Mouse (Mus musculus): ENCODE results near the gene Mn1.

Gene Mn1

GRCm38 (mm10) chr5:111489022-111489616 lies 72.0 kb downstream of the Mn1 start:
- no peak for DNase-seq (ENCODE audit: low read depth)

- no peak for DNase-seq (ENCODE audit: low read depth)
Observed at GRCm38 (mm10) chr5:111490599-111490998, 73.4 kb downstream of the Mn1 start.

DNA sequence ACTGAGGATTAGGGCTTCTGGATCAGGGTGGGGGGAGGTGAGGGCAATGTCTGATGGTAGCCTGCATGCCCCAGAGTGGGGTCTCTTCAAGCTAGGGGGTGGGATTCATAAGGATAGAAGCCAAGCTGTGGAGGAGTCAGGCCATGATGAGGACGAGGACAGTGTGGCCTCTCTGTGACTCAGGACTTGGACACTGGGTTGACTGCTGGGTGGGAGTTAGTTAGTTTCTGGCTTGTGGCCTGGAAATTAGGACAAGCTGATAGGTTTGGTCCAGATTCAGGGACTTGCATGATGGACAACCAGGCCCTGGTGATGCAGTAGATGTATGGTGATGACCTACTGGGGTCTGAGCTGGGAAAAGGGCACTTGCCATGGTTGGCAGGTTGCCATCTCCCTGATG lies 74.3 kb downstream of the Mn1 start:
- DNase-seq (ENCODE audit: low read depth), result no peak

- DNase-seq (ENCODE audit: low read depth), result no peak
Observed at GRCm38 (mm10) chr5:111500036-111500435, 82.9 kb downstream of the Mn1 start.

- DNase-seq (ENCODE audit: low read depth), result no peak
Observed at GRCm38 (mm10) chr5:111501691-111502441, 84.7 kb downstream of the Mn1 start.

GRCm38 (mm10) chr5:111505241-111505640 lies 88.1 kb downstream of the Mn1 start:
- no peak for DNase-seq (ENCODE audit: low read depth)

- no peak for DNase-seq (ENCODE audit: low read depth)
Observed at GRCm38 (mm10) chr5:111505824-111506223, 88.7 kb downstream of the Mn1 start.

- DNase-seq (ENCODE audit: low read depth), result no peak
Observed at GRCm38 (mm10) chr5:111506410-111506809, 89.2 kb downstream of the Mn1 start.

Data from c-Kit-positive CD71-positive TER-119-negative erythroid progenitor cells, embryonic 14.5 days (primary cell).